8 mouse cellular contexts compared by ENCODE assay signal in the genomic region with DNA sequence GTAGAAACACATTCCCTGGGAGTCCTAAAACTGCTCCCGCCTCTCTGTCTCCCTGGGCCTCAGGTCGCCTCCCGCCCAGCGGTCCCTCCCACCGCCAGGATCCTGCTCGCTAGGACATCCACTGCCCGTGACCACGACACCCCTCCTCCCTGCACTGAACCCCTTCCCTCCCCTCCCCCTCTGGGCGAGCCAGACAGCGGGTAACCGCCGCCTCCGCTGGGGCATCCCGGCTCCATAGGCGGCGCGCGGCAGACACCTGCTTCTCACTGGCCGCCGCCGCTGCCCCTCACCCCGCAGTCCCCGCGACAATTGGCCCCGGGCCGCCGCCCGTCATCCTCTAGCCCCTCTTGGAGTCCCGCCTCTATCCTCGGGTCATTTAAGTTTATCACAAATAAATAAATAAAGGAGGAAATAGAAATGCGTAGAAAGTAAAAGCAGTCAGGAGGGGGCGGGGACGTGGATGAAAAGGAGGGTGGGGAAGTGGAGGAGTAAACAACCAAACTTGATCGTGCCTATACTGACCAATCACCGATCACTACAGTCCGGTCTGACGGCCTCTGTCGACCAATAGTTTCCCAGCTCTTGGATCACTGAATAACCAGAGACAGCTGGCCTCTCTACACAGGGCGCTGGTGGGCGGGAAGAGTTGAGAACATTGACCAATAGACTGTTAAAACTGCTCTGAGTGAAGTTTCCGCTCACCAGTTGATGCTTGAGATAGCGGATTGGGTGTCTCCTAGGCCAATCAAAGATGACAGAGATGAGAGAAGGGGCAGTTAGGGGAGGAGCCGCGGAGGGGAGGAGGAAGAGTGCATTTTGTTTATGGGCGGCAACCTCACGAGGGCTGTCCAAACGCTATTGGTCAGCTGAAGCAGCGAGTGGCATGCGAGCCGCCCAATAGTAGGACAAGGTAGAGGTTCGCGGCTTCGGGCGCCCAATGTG. TPM values are rescaled to one million over a fixed set of nuclear protein-coding genes. Genes with fewer than 3 reads are reported as not detected.
DNase-seq lines count a peak whose midpoint lies in the region; ATAC-seq lines count a peak whose summit lies in the region.

No protein-coding gene starts in this region.

- ATAC-seq in hindbrain, embryonic 14.5 days (ENCODE audit: low FRiP score): peak; percentile 98

- H3K4me1 ChIP-seq in hindbrain, embryonic 14.5 days (replicated peaks; ENCODE audit: control insufficient read depth, insufficient read depth, low read length): no peaks in the 10 kb centered on the region

- no peaks in the 10 kb centered on the region for H3K36me3 ChIP-seq in hindbrain, embryonic 14.5 days (replicated peaks; ENCODE audit: control insufficient read depth, insufficient read depth)

- no peaks in the 10 kb centered on the region for H3K27me3 ChIP-seq in hindbrain, embryonic 14.5 days (ENCODE audit: control insufficient read depth, insufficient read depth, low read length)

- peak overlapping the region; percentile 66 for H3K9ac ChIP-seq in hindbrain, embryonic 14.5 days

- peak overlapping the region; percentile 53 for H3K4me2 ChIP-seq in hindbrain, embryonic 14.5 days (replicated peaks)

- peak; percentile 100 for DNase-seq in R1 (ENCODE audit: low read depth, low spot score)
- peak; percentile 98 to 99 for DNase-seq in cerebellum, postnatal 25 days
- peak; percentile 99 for DNase-seq in frontal cortex, postnatal 25 days (ENCODE audit: low spot score in 2 of 2)
- DNase-seq in hindbrain, embryonic 14.5 days (ENCODE audit: low spot score): peak; percentile 95
- peak; percentile 99 for DNase-seq in layer of hippocampus, postnatal 36 days
- DNase-seq in lung, postnatal 36 days: peak; percentile 99
- peak; percentile 100 for DNase-seq in retina, postnatal 1 day
- DNase-seq in urinary bladder, adult 18-20 months (ENCODE audit: low spot score in 2 of 2): peak; percentile 98

- WGBS in hindbrain, embryonic 14.5 days: under 1% methylated on average over 54 of the region's 54 CpGs

- peak overlapping the region; percentile 70 for H3K4me3 ChIP-seq in hindbrain, embryonic 14.5 days (replicated peaks; ENCODE audit: low read length)

- H3K9me3 ChIP-seq in hindbrain, embryonic 14.5 days (ENCODE audit: control insufficient read depth, low read length): no peaks in the 10 kb centered on the region

- peak overlapping the region; percentile 92 for H3K27ac ChIP-seq in hindbrain, embryonic 14.5 days

RNA-seq across cellular contexts. Expression of a gene that starts 0.5 kb away (rescaled TPM):
- polyA plus RNA-seq in hindbrain, embryonic 14.5 days (2014; fragmentation: Nextera tagmentation; extraction: Ambion mirVana): 49.7 and 52.8 TPM in 2 replicates
- total RNA-seq in layer of hippocampus, postnatal 36 days (2021): 100 to 1,000 TPM; 304 to 382 TPM

Comparison
In these comparisons a context has a peak if more than half of its experiments do, and no peak if none do; other contexts are left out.
1. Peak in every context shown above with its lines: DNase-seq, ATAC-seq, H3K4me3 ChIP-seq and H3K27ac ChIP-seq.